Mouse (Mus musculus) NIH3T3 (cell line): ENCODE results near the gene Plin5.
"Not testable (repeated sequence)": the region's sequence is repeated elsewhere in the genome, so short reads cannot be mapped to it uniquely, and the experiment has no call there.

Source experiments
- DNase-seq: peaks from one replicate; pipeline ENCODE4 v3.0.0-alpha.2; 2012; ENCODE audit warnings: low read depth

The Plin5 gene

GRCm38 (mm10) chr17:56108334-56109044 is 8.9 kb downstream of the Plin5 start:
- no peak for DNase-seq

DNA sequence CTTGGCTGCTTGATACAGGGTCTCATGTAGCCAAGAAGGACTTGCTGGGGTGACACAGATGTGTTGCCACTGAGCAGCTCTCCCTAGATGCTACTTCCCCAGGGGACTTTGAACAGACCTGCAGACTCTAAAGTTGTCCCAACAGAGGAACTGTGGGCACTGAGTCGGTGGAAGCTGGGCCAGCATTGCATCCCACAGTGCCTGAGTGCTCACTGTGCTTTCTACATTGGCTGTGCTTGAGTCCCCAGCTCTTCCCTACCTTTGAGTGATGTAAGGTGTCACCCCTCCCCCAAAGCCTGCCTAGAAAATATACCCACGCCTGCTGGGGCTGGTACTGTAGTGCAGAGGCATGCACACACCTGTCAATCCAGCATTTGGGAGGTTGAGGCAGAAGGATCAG is 9.7 kb downstream of the Plin5 start:
- no peak for DNase-seq

DNA sequence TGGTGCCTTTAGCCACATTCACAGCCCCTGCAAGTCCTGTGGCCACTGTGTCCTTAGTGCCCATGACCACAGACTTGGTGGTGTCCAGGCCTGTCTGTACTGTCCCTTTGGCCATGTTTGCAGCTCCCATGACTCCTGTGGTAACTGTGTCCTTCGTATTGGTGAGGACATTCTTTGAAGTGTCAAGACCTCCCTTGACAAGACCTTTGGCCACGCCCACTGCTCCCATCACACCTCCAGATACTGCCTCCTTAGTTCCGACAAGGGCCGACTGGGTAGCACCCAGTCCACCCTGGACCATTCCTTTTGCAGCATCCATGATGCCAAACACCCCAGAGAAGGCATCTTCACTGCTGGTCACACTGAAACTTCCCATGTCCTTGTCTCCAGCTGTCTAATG is 10.4 kb downstream of the Plin5 start:
- DNase-seq = no peak

DNA sequence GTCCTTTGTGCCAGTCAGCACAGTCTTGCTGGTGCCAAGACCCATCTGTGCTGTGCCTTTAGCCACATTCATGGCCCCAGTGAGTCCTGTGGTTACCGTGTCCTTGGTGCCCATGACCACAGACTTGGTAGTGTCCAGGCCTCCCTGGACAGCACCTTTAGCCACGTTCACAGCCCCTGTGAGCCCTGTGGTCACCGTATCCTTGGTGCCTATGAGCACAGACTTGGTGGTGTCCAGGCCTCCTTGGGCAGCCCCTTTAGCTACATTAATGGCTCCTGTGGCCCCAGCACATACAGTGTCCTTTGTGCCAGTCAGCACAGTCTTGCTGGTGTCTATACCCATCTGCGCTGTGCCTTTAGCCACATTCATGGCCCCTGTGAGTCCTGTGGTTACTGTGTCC is 11.0 kb downstream of the Plin5 start:
- not testable (repeated sequence) for DNase-seq

- not testable (repeated sequence) for DNase-seq
Observed at GRCm38 (mm10) chr17:56104821-56105220, 12.6 kb downstream of the Plin5 start.

DNA sequence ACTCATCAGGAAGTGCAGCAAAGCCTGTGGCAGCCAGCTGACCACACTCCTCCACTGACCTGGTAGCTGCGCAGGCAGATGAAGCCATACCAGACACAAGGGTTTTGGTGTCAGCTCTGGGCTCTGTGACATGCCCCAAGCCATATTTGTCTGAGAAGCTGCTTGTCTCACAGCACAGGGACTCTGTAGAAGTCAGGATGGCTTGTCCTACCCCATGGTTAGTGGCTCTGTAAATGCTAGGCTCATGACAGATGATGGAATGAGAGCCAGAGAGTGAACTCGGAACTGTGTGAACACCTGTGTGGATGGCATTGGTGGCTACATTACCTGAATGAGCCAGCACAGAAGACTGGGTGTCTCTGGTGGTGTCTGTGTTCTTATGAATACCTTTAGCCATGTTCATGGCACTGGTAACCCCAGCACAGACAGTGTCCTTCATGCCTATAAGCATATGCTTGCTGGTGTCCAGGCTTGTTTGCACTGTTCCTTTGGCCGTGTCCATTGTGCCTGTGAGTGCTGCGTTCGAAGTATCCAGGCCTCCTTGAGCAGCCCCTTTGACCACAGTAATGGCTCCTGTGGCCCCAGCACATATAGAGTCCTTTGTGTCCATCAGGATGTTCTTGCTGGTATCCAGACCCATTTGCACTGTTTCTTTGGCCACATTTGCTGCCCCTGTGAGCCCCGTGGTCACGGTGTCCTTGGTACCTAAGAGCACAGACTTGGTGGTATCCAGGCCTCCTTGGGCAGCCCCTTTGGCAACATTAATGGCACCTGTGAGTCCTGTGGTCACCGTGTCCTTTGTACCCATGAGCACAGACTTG is 13.7 kb downstream of the Plin5 start:
- no peak for DNase-seq

DNA sequence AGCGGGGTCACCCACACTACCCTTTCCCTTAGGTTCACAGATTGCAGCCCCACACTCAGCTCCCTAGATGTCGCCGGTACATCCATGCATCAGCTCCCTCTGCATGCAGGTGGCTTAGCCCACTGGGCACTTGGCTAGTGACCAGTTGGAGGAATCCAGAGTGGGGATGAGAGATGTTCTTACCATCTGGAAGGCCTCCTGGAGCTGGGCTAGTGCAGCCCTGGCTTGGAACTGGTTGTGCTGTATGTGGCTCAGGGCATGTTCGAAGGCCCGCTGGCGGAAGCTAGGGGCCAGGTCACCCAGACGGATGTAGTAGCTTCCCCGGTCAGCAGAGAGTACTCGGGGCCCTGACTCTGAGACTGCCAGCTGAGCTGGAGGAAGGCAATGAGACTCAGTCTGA is 14.5 kb downstream of the Plin5 start:
- no peak for DNase-seq

DNA sequence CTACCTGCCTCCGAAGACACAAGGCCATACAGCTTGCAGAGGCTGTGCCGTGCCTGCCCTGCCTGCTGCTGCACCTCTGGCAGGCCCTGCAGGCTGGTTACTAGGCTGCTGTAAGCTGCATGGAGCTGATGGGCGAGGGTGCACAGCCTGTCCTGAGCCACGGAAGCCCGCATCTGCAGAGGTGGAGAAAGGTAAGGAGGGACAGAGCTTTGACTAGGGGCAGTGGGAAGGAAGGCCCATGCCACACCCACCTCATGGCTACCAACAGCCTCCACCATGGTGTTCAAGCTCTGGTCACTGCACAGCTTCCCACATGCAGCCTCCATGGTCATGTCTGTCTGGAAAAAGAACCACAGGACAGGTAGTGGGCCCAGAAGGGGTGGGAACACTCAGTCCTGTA is 15.2 kb downstream of the Plin5 start:
- DNase-seq = no peak

GRCm38 (mm10) chr17:56100811-56101210 is 16.6 kb downstream of the Plin5 start:
- no peak for DNase-seq

DNA sequence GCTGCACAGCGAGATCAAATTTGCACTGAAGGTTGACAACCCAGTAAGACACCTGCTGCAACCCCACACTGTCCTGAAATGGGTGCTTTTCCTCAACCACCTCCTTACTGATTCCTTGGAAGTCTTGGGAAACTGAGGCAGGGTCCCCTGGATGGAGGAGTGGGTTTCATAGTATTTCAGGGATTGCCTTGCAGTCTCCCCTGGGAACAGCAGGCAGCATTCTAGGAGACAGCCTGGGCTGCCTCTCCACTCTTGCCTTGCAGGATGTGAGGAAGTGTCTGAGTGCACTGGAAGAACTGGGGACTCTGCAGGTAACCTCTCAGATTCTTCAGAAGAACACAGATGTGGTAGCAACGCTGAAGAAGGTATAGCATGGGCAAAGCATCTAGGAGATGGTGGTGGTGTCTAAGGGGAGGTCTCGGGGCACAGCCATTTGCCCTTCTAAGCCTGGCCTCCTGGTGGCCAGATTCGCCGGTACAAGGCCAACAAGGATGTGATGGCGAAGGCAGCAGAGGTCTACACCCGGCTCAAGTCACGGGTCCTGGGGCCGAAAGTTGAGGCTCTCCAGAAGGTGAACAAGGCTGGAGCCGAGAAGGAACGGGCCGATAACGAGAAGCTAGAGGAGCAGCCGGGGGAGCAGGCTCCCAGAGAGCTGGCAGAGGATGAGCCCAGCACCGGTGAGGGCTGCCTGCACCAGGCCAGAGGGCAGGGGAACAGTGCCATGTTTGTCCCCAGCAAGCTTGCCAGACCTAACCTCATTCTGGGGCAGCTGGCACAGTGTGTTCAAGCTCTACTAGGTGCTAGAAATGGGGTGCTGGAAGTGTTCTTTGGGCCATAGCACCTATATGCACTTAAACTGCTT is 18.5 kb downstream of the Plin5 start:
- DNase-seq = no peak

DNA sequence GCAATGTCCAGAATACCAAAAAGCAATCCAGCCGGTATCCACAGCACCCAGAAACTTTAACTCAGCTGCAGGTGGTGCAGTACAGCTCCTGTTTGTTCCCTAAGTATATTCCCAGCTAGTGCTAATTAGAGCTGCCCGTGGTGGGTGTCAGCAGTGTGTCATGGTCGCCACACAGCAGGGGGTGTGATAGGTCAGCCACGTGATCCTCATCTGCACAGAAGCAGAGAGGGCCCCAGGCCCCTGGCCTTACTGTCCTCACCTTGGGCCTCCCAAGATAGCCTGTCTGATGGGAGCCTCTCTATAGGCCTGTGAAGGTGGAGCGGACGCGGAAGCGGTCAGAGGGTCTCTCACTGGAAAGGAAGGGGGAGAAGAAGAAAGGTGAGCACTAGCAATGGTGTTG is 19.2 kb downstream of the Plin5 start:
- no peak for DNase-seq

DNA sequence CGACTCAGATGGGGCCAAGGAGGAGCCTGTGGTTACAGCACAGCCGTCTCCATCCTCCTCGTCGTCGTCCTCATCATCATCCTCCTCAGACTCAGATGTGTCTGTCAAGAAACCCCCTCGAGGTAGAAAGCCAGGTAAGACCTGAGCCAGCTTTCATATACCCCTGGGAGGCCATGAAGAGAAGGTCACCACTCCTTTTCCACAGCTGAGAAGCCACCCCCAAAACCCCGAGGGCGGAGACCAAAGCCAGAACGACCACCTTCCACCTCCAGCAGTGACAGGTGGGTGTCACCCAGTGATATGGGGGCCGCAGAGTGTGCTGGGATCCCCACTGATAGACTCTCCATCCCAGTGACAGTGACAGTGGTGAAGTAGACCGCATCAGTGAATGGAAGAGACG is 20.5 kb downstream of the Plin5 start:
- no peak for DNase-seq

DNA sequence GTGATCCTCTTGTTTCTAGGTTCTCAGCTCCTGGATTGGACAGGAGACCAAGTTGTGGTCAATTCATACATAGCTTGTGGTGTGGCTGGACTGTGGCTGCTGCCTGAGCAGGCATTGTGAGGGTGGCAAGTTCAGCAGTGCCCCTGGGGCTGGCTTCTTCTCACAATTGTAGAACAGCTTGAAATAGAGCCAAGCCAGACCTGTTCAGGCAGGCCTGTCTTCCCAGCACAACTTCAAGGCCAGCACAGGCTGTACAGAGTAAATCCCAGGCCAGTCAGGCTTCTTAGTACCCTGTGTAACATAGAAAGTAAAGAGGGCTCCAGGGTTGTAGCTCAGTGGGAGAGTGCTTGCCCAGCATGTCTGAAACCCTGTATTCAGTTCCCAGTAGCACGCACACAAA is 24.6 kb downstream of the Plin5 start:
- DNase-seq = no peak

DNA sequence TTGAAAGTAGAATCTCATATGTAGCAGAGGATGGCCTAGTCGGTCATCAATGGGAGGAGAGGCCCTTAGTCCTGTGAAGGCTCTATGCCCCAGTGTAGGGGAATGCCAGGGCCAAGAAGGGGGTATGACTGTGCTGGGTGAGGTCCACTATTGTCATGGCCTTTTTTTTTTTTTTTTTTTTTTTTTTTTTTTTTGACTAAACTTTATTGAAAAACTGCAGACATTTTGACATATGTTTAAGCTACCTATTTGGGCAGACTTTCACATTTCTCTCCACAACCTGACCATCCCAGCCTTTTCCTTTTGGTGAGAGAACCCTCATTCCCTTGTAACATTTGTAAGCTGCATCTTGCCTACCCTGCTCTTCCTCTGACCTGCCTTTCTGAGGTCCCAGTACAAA is 25.1 kb downstream of the Plin5 start:
- no peak for DNase-seq

- peak; percentile 92 for DNase-seq
Observed at GRCm38 (mm10) chr17:56080781-56081585, 36.4 kb downstream of the Plin5 start.

- no peak for DNase-seq
Observed at GRCm38 (mm10) chr17:56079921-56080320, 37.5 kb downstream of the Plin5 start.

- DNase-seq = peak; percentile 100
Observed at GRCm38 (mm10) chr17:56078880-56079795, 38.3 kb downstream of the Plin5 start, which contains the start of gene Hdgfl2. Hdgfl2 (plus strand) TSS chr17:56079634.

GRCm38 (mm10) chr17:56078361-56078760 is 39.0 kb downstream of the Plin5 start:
- DNase-seq = not testable (repeated sequence)

- DNase-seq = no peak
Observed at GRCm38 (mm10) chr17:56077523-56077922, 39.9 kb downstream of the Plin5 start.

DNA sequence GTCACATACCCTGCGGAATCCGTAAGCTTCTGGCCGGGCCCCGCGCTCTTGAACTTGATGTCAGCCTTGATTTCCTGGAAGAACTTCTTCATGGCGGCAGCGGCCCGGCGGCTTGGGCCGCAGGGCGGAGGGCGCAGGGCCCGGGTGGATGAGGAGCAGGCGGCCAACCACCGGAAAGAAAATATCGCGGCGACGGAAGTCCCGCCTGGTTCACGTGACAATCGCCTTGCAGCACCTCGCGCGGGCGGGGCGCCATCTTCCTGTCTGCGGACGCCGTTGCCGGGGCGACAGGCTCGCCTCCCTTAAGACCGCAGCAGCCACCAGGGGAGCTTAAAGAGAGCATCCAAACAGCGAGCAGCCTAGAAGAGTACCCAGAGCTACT is 42.6 kb downstream of the Plin5 start, which contains the start of gene Ubxn6:
Gene Ubxn6 (minus strand): TSS at position 202 of the 382 bp plus-strand sequence.
- DNase-seq = peak; percentile 99
